Mouse (Mus musculus) heart, embryonic 13.5 days (tissue): ENCODE data around the gene BC030870. TPM values are rescaled to one million over a fixed set of nuclear protein-coding genes. Genes with fewer than 3 reads are reported as not detected.

Experiments used
- ATAC-seq: fragments of 200-750 bp; cut with Nextera tagmentation; 2 replicates; pipeline ENCODE4 v1.8.0; 2017; ENCODE audit warnings: moderate TSS enrichment; ENCODE audit not compliant: insufficient number of reproducible peaks, low FRiP score, low TSS enrichment; ENCODE audit errors: extremely low read depth
- H3K27ac ChIP-seq: fragments of 300-500 bp; sonication (generic); replicated peaks from 2 replicates; pipeline ENCODE4 v1.5.1; 2015; ENCODE audit warnings: moderate library complexity, mild to moderate bottlenecking, inconsistent platforms
- H3K27me3 ChIP-seq: fragments of 300-500 bp; sonication (generic); replicated peaks from 2 replicates; pipeline ENCODE4 v1.6.1; 2015; ENCODE audit warnings: mild to moderate bottlenecking, inconsistent platforms
- H3K36me3 ChIP-seq: fragments of 300-500 bp; sonication (generic); 2 replicates; pipeline ENCODE4 v1.6.1; 2015; ENCODE audit warnings: mild to moderate bottlenecking, inconsistent platforms
- H3K4me1 ChIP-seq: fragments of 300-500 bp; sonication (generic); 2 replicates; pipeline ENCODE4 v1.6.1; 2015; ENCODE audit warnings: inconsistent platforms
- H3K4me2 ChIP-seq: fragments of 300-500 bp; sonication (generic); 2 replicates; pipeline ENCODE4 v1.6.1; 2015; ENCODE audit warnings: inconsistent platforms, mild to moderate bottlenecking, moderate library complexity
- H3K4me3 ChIP-seq: fragments of 300-500 bp; sonication (generic); 2 replicates; pipeline ENCODE4 v1.5.1; 2015; ENCODE audit warnings: moderate library complexity, mild to moderate bottlenecking, inconsistent platforms
- H3K9ac ChIP-seq: fragments of 300-500 bp; sonication (generic); 2 replicates; pipeline ENCODE4 v1.6.1; 2015; ENCODE audit warnings: inconsistent platforms, mild to moderate bottlenecking, moderate library complexity
- H3K9me3 ChIP-seq: fragments of 300-500 bp; sonication (generic); 2 replicates; pipeline ENCODE4 v1.6.1; 2016; ENCODE audit warnings: inconsistent platforms
- WGBS: fragments of 180-500 bp; shearing (Covaris S2); methylation state at CpG from one replicate; pipeline ENCODE4 v1.1.7; 2015; ENCODE audit warnings: mixed read lengths; 5-methylcytosine and 5-hydroxymethylcytosine counted together
- polyA plus RNA-seq: library from polyadenylated mRNA; unstranded; fragments of >200 nt; fragmentation: Nextera tagmentation; extraction: Ambion mirVana; gene quantifications from 2 replicates; pipeline ENCODE4 v1.2.1, GENCODE M21; 2015

Gene BC030870
- polyA plus RNA-seq, 1 experiment from 2014 or later, result 0.12 TPM

GRCm38 (mm10) chr8:65108936-65109335, 20.4 kb downstream of the BC030870 start:
- H3K27me3 ChIP-seq, result no peaks in the 10 kb centered on the region
- ATAC-seq, result no peak
- 66% methylated on average over 6 of the region's 6 CpGs for WGBS

GRCm38 (mm10) chr8:65107936-65108718, 21.2 kb downstream of the BC030870 start:
- Histone ChIP-seq H3K36me3 (no peaks in the 10 kb centered on the region), H3K4me1 (no peaks in the 10 kb centered on the region), H3K27me3 (no peaks in the 10 kb centered on the region), H3K9ac (no peak overlapping the region), H3K4me3 (no peak overlapping the region), H3K27ac (no peak overlapping the region), H3K9me3 (no peaks in the 10 kb centered on the region), H3K4me2 (no peak overlapping the region)
- ATAC-seq, result no peak
- 92% methylated on average over 25 of the region's 25 CpGs for WGBS

More at GRCm38 (mm10) chr8:65108936-65109335, 20.4 kb downstream of the BC030870 start:
- Histone ChIP-seq H3K27ac (no peak overlapping the region), H3K9me3 (no peaks in the 10 kb centered on the region), H3K4me2 (no peak overlapping the region), H3K4me1 (no peaks in the 10 kb centered on the region), H3K36me3 (no peaks in the 10 kb centered on the region), H3K9ac (no peak overlapping the region), H3K4me3 (no peak overlapping the region)

GRCm38 (mm10) chr8:65104041-65104440, 25.3 kb downstream of the BC030870 start:
- ATAC-seq, result no peak
- no peak overlapping the region for H3K4me3 ChIP-seq
- WGBS, result 48% methylated on average over 4 of the region's 4 CpGs
- H3K9ac ChIP-seq, result no peak overlapping the region
- no peak overlapping the region for H3K4me2 ChIP-seq
- H3K36me3 ChIP-seq, result no peaks in the 10 kb centered on the region
- H3K9me3 ChIP-seq, result no peaks in the 10 kb centered on the region
- H3K4me1 ChIP-seq, result no peaks in the 10 kb centered on the region
- no peak overlapping the region for H3K27ac ChIP-seq
- H3K27me3 ChIP-seq, result no peaks in the 10 kb centered on the region

GRCm38 (mm10) chr8:65103632-65104031, 25.7 kb downstream of the BC030870 start:
- Histone ChIP-seq H3K4me2 (no peak overlapping the region), H3K27ac (no peak overlapping the region), H3K9me3 (no peaks in the 10 kb centered on the region), H3K4me3 (no peak overlapping the region), H3K9ac (no peak overlapping the region), H3K27me3 (no peaks in the 10 kb centered on the region), H3K4me1 (no peaks in the 10 kb centered on the region), H3K36me3 (no peaks in the 10 kb centered on the region)
- WGBS, result 84% methylated on average over 7 of the region's 7 CpGs
- ATAC-seq, result no peak

GRCm38 (mm10) chr8:65099735-65100134, 29.6 kb downstream of the BC030870 start:
- Histone ChIP-seq H3K9ac (no peak overlapping the region), H3K4me1 (0 out of 2 replicates have a peak, but pooled peaks cover 3% of the 10 kb centered on the region), H3K9me3 (no peaks in the 10 kb centered on the region), H3K27me3 (no peaks in the 10 kb centered on the region), H3K27ac (no peak overlapping the region), H3K4me2 (no peak overlapping the region), H3K36me3 (no peaks in the 10 kb centered on the region), H3K4me3 (no peak overlapping the region)
- no peak for ATAC-seq
- 62% methylated on average over 3 of the region's 3 CpGs for WGBS

- no peaks in the 10 kb centered on the region for H3K9me3 ChIP-seq
- no peak overlapping the region for H3K4me2 ChIP-seq
- no peaks in the 10 kb centered on the region for H3K36me3 ChIP-seq
- H3K9ac ChIP-seq, result no peak overlapping the region
- ATAC-seq, result no peak
- H3K4me1 ChIP-seq, result 0 out of 2 replicates have a peak, but pooled peaks cover 3% of the 10 kb centered on the region
- no peak overlapping the region for H3K27ac ChIP-seq
- H3K4me3 ChIP-seq, result no peak overlapping the region
- 35% methylated on average over 7 of the region's 7 CpGs for WGBS
- no peaks in the 10 kb centered on the region for H3K27me3 ChIP-seq
Measured at GRCm38 (mm10) chr8:65097760-65098415, 31.5 kb downstream of the BC030870 start.

- Histone ChIP-seq H3K9me3 (no peaks in the 10 kb centered on the region), H3K4me3 (no peak overlapping the region), H3K4me2 (no peak overlapping the region), H3K27ac (no peak overlapping the region), H3K27me3 (no peaks in the 10 kb centered on the region), H3K4me1 (peaks cover 7% of the 10 kb centered on the region), H3K9ac (no peak overlapping the region), H3K36me3 (no peaks in the 10 kb centered on the region)
- WGBS, result 67% methylated on average over 7 of the region's 7 CpGs
- no peak for ATAC-seq
Measured at GRCm38 (mm10) chr8:65089781-65090180, 39.6 kb downstream of the BC030870 start.

- no peak overlapping the region for H3K4me2 ChIP-seq
- 77% methylated on average over 12 of the region's 12 CpGs for whole genome bisulfite sequencing
- no peak overlapping the region for H3K9ac ChIP-seq
- no peaks in the 10 kb centered on the region for H3K27me3 ChIP-seq
- no peaks in the 10 kb centered on the region for H3K9me3 ChIP-seq
- H3K4me3 ChIP-seq, result no peak overlapping the region
- ATAC-seq, result no peak
- H3K27ac ChIP-seq, result no peak overlapping the region
- H3K4me1 ChIP-seq, result peaks cover 17% of the 10 kb centered on the region
- H3K36me3 ChIP-seq, result no peaks in the 10 kb centered on the region
Measured at GRCm38 (mm10) chr8:65088120-65088519, 41.2 kb downstream of the BC030870 start.

- no peaks in the 10 kb centered on the region for H3K9me3 ChIP-seq
- H3K9ac ChIP-seq, result no peak overlapping the region
- H3K36me3 ChIP-seq, result no peaks in the 10 kb centered on the region
- no peak overlapping the region for H3K27ac ChIP-seq
- H3K27me3 ChIP-seq, result no peaks in the 10 kb centered on the region
- ATAC-seq, result no peak
- H3K4me1 ChIP-seq, result peaks cover 17% of the 10 kb centered on the region
- no peak overlapping the region for H3K4me3 ChIP-seq
- H3K4me2 ChIP-seq, result no peak overlapping the region
- 52% methylated on average over 8 of the region's 8 CpGs for WGBS
Measured at GRCm38 (mm10) chr8:65087711-65088110, 41.7 kb downstream of the BC030870 start.

- 77% methylated on average over 2 of the region's 2 CpGs for WGBS
- ATAC-seq, result no peak
Measured at GRCm38 (mm10) chr8:65085680-65086079, 43.7 kb downstream of the BC030870 start.

GRCm38 (mm10) chr8:65080731-65081130, 48.6 kb downstream of the BC030870 start:
- Histone ChIP-seq H3K9me3 (no peaks in the 10 kb centered on the region), H3K4me3 (no peak overlapping the region), H3K36me3 (no peaks in the 10 kb centered on the region), H3K4me1 (peaks cover 12% of the 10 kb centered on the region; the same call in 1 of the 2 replicates), H3K9ac (no peak overlapping the region), H3K4me2 (no peak overlapping the region), H3K27ac (no peak overlapping the region), H3K27me3 (no peaks in the 10 kb centered on the region)
- ATAC-seq, result no peak
- 60% methylated on average over 9 of the region's 9 CpGs for WGBS

More at GRCm38 (mm10) chr8:65085680-65086079, 43.7 kb downstream of the BC030870 start:
- Histone ChIP-seq H3K9me3 (no peaks in the 10 kb centered on the region), H3K4me2 (no peak overlapping the region), H3K36me3 (no peaks in the 10 kb centered on the region), H3K27me3 (no peaks in the 10 kb centered on the region), H3K4me1 (peaks cover 17% of the 10 kb centered on the region), H3K9ac (no peak overlapping the region), H3K27ac (no peak overlapping the region), H3K4me3 (no peak overlapping the region)
